Mouse (Mus musculus): ENCODE data around the gene Rngtt. TPM values are rescaled to one million over a fixed set of nuclear protein-coding genes. Genes with fewer than 3 reads are reported as not detected.
"Not testable (repeated sequence)": the region's sequence is repeated elsewhere in the genome, so short reads cannot be mapped to it uniquely, and the experiment has no call there.

The Rngtt gene
- total RNA-seq, 4 experiments from 2014 or later, result 8.7 to 10.4 (median 9.3) TPM

GRCm38 (mm10) chr4:33441864-33442263 is 131.8 kb downstream of the Rngtt start:
- DNase-seq (ENCODE audit: low spot score), result peak; percentile 29

- no peak for DNase-seq (ENCODE audit: low spot score)
Measured at GRCm38 (mm10) chr4:33446265-33446664, 136.2 kb downstream of the Rngtt start.

- DNase-seq (ENCODE audit: low spot score), result no peak
Measured at GRCm38 (mm10) chr4:33446881-33447280, 136.8 kb downstream of the Rngtt start.

GRCm38 (mm10) chr4:33450356-33450755 is 140.2 kb downstream of the Rngtt start:
- not testable (repeated sequence) for DNase-seq (ENCODE audit: low spot score)

GRCm38 (mm10) chr4:33459851-33460250 is 149.7 kb downstream of the Rngtt start:
- no peak for DNase-seq (ENCODE audit: low spot score)

GRCm38 (mm10) chr4:33464432-33464831 is 154.3 kb downstream of the Rngtt start:
- DNase-seq (ENCODE audit: low spot score), result no peak

- no peak for DNase-seq (ENCODE audit: low spot score)
Measured at GRCm38 (mm10) chr4:33465871-33466270, 155.8 kb downstream of the Rngtt start.

GRCm38 (mm10) chr4:33466970-33467399 is 156.9 kb downstream of the Rngtt start:
- DNase-seq (ENCODE audit: low spot score), result no peak

GRCm38 (mm10) chr4:33467627-33468026 is 157.5 kb downstream of the Rngtt start:
- no peak for DNase-seq (ENCODE audit: low spot score)

- no peak for DNase-seq (ENCODE audit: low spot score)
Measured at GRCm38 (mm10) chr4:33468151-33468550, 158.0 kb downstream of the Rngtt start.

GRCm38 (mm10) chr4:33470671-33471302 is 160.7 kb downstream of the Rngtt start:
- DNase-seq (ENCODE audit: low spot score), result no peak

GRCm38 (mm10) chr4:33478011-33478785 is 168.1 kb downstream of the Rngtt start:
- DNase-seq (ENCODE audit: low spot score), result no peak

GRCm38 (mm10) chr4:33481721-33482120 is 171.6 kb downstream of the Rngtt start:
- no peak for DNase-seq (ENCODE audit: low spot score)

- no peak for DNase-seq (ENCODE audit: low spot score)
Measured at GRCm38 (mm10) chr4:33486050-33486449, 175.9 kb downstream of the Rngtt start.

GRCm38 (mm10) chr4:33491108-33491507 is 181.0 kb downstream of the Rngtt start:
- no peak for DNase-seq (ENCODE audit: low spot score)

GRCm38 (mm10) chr4:33494377-33494776 is 184.3 kb downstream of the Rngtt start:
- no peak for DNase-seq (ENCODE audit: low spot score)

- no peak for DNase-seq (ENCODE audit: low spot score)
Measured at GRCm38 (mm10) chr4:33496985-33497384, 186.9 kb downstream of the Rngtt start.

GRCm38 (mm10) chr4:33497657-33498056 is 187.5 kb downstream of the Rngtt start:
- no peak for DNase-seq (ENCODE audit: low spot score)

- DNase-seq (ENCODE audit: low spot score), result no peak
Measured at GRCm38 (mm10) chr4:33498160-33498874, 188.2 kb downstream of the Rngtt start.

GRCm38 (mm10) chr4:33506638-33507037 is 196.5 kb downstream of the Rngtt start:
- DNase-seq (ENCODE audit: low spot score), result no peak

- DNase-seq (ENCODE audit: low spot score), result no peak
Measured at GRCm38 (mm10) chr4:33510544-33510943, 200.4 kb downstream of the Rngtt start.

- no peak for DNase-seq (ENCODE audit: low spot score)
Measured at GRCm38 (mm10) chr4:33513421-33513820, 203.3 kb downstream of the Rngtt start.

All from heart, adult 8-10 months (tissue).